Mouse (Mus musculus) ES-E14 (cell line): ENCODE data around the gene Uck2.

Experiments used
- CHD2 ChIP-seq: IDR thresholded peaks from 2 replicates; pipeline ENCODE4 v1.6.1; 2014; ENCODE audit warnings: mild to moderate bottlenecking, low read depth, low read length, inconsistent platforms
- HCFC1 ChIP-seq: IDR thresholded peaks from 2 replicates; pipeline ENCODE4 v1.6.1; 2012; ENCODE audit warnings: low read length, inconsistent platforms, borderline replicate concordance; ENCODE audit not compliant: insufficient read depth
- MAFK ChIP-seq: IDR thresholded peaks from 2 replicates; pipeline ENCODE4 v1.6.1; 2014; ENCODE audit warnings: mild to moderate bottlenecking, low read depth, low read length, inconsistent platforms; ENCODE audit not compliant: insufficient read depth
- ZC3H11A ChIP-seq: IDR thresholded peaks from 2 replicates; pipeline ENCODE4 v1.6.1; 2012; ENCODE audit warnings: low read depth, mild to moderate bottlenecking, inconsistent platforms, low read length, borderline replicate concordance
- ZNF384 ChIP-seq: IDR thresholded peaks from 2 replicates; pipeline ENCODE4 v1.6.1; 2012; ENCODE audit warnings: low read depth, low read length, inconsistent platforms

- no peak for TF ChIP-seq ZNF384
- TF ChIP-seq MAFK, result no peak
- no peak for TF ChIP-seq ZC3H11A
- no peak for TF ChIP-seq CHD2
- TF ChIP-seq HCFC1, result no peak
These were observed 5.1 kb downstream of the Uck2 start for GRCm38 (mm10) chr1:167280061-167280460.
